ENCODE assay signal across 14 mouse cellular contexts in genomic region chr2:166147930-166148651, GRCm38 (mm10). TPM values are rescaled to one million over a fixed set of nuclear protein-coding genes. Genes with fewer than 3 reads are reported as not detected.
DNase-seq lines count a peak whose midpoint lies in the region; ATAC-seq and TF ChIP-seq lines count a peak whose summit lies in the region.
"Had no signal": no experiment of that assay in that cellular context is flagged by ENCODE, and none has a peak within 500 bp of the region (broad histone marks: within the 10 kb centered on the region; RNA-seq: fewer than 3 reads in every experiment).

No protein-coding gene starts in this region.

- no peak overlapping the region for H3K9ac ChIP-seq in heart, embryonic 12.5 days
- no peak overlapping the region for H3K9ac ChIP-seq in embryonic facial prominence, embryonic 12.5 days
- no peak overlapping the region for H3K9ac ChIP-seq in limb, embryonic 12.5 days (replicated peaks)
- H3K9ac ChIP-seq: hindbrain, embryonic 14.5 days; liver, embryonic 12.5 days; midbrain, embryonic 15.5 days; neural tube, embryonic 12.5 days had no signal

- peaks cover 99% of the 10 kb centered on the region for H3K4me1 ChIP-seq in heart, embryonic 12.5 days (replicated peaks)
- peaks cover 3% of the 10 kb centered on the region for H3K4me1 ChIP-seq in lung, adult 2 months (ENCODE audit: control insufficient read depth, insufficient read depth, low read length)
- peaks cover 97% of the 10 kb centered on the region for H3K4me1 ChIP-seq in embryonic facial prominence, embryonic 12.5 days
- H3K4me1 ChIP-seq in limb, embryonic 12.5 days (replicated peaks), result peaks cover 100% of the 10 kb centered on the region

- no peak for DNase-seq in heart, adult 9 months (ENCODE audit: low spot score in 2 of 2)
- peak; percentile 30 for DNase-seq in lung, adult 2 months
- no peak for DNase-seq in lung, postnatal 14 days
- DNase-seq in spleen, adult 18-20 months, result no peak
- DNase-seq in kidney, postnatal 14 days, result no peak
- DNase-seq: cerebellum, adult 18-20 months; lung, postnatal 36 days had no signal

- H3K27ac ChIP-seq in heart, embryonic 12.5 days (ENCODE audit: poor library complexity, severe bottlenecking), result 0 out of 2 replicates have a peak overlapping the region, but pooled peaks have one; percentile 59
- H3K27ac ChIP-seq in embryonic facial prominence, embryonic 12.5 days, result peak overlapping the region; percentile 90
- peak overlapping the region; percentile 91 for H3K27ac ChIP-seq in limb, embryonic 12.5 days
- H3K27ac ChIP-seq: hindbrain, embryonic 14.5 days; liver, embryonic 12.5 days; midbrain, embryonic 15.5 days; neural tube, embryonic 12.5 days had no signal

- no peaks in the 10 kb centered on the region for H3K36me3 ChIP-seq in heart, embryonic 12.5 days
- peaks cover 15% of the 10 kb centered on the region; the same call in 1 of the 2 replicates for H3K36me3 ChIP-seq in embryonic facial prominence, embryonic 12.5 days
- H3K36me3 ChIP-seq in limb, embryonic 12.5 days, result peaks cover 19% of the 10 kb centered on the region; the same call in 1 of the 2 replicates
- H3K36me3 ChIP-seq: liver, embryonic 12.5 days; midbrain, embryonic 15.5 days had no signal

- WGBS in heart, embryonic 12.5 days, result 72% methylated on average over 10 of the region's 10 CpGs
- 64% methylated on average over 10 of the region's 10 CpGs for WGBS in lung, adult 2 months
- 72% methylated on average over 10 of the region's 10 CpGs for WGBS in embryonic facial prominence, embryonic 12.5 days
- WGBS in limb, embryonic 12.5 days, result 75% methylated on average over 10 of the region's 10 CpGs

- TF ChIP-seq CTCF in lung, adult 2 months (IDR thresholded peaks at IDR 0.05; ENCODE audit: insufficient read depth, low read length), result no peak

- 0 out of 2 replicates have a peak overlapping the region, but pooled peaks have one; percentile 11 for H3K4me2 ChIP-seq in heart, embryonic 12.5 days
- H3K4me2 ChIP-seq in embryonic facial prominence, embryonic 12.5 days (replicated peaks), result no peak overlapping the region
- H3K4me2 ChIP-seq in limb, embryonic 12.5 days, result peak overlapping the region; percentile 37
- H3K4me2 ChIP-seq: hindbrain, embryonic 14.5 days; liver, embryonic 12.5 days; midbrain, embryonic 15.5 days; neural tube, embryonic 12.5 days had no signal

- TF ChIP-seq POLR2A in lung, adult 2 months (IDR thresholded peaks at IDR 0.05; ENCODE audit: borderline replicate concordance, extremely low read depth, low read depth, low read length), result no peak

- no peak for ATAC-seq in heart, embryonic 12.5 days (ENCODE audit: insufficient number of reproducible peaks, low FRiP score)
- ATAC-seq in embryonic facial prominence, embryonic 12.5 days (ENCODE audit: insufficient number of reproducible peaks, insufficient read depth, low FRiP score, low TSS enrichment), result no peak
- no peak for ATAC-seq in limb, embryonic 12.5 days (ENCODE audit: insufficient number of reproducible peaks, insufficient read depth, low FRiP score, low TSS enrichment, low read depth)
- ATAC-seq: liver, embryonic 12.5 days; midbrain, embryonic 15.5 days had no signal

- no peaks in the 10 kb centered on the region for H3K9me3 ChIP-seq in heart, embryonic 12.5 days (replicated peaks)
- no peaks in the 10 kb centered on the region for H3K9me3 ChIP-seq in embryonic facial prominence, embryonic 12.5 days
- no peaks in the 10 kb centered on the region for H3K9me3 ChIP-seq in limb, embryonic 12.5 days
- H3K9me3 ChIP-seq: liver, embryonic 12.5 days; midbrain, embryonic 15.5 days; neural tube, embryonic 12.5 days had no signal

- no peaks in the 10 kb centered on the region for H3K27me3 ChIP-seq in heart, embryonic 12.5 days (replicated peaks)
- H3K27me3 ChIP-seq in embryonic facial prominence, embryonic 12.5 days, result no peaks in the 10 kb centered on the region
- H3K27me3 ChIP-seq in limb, embryonic 12.5 days, result no peaks in the 10 kb centered on the region
- H3K27me3 ChIP-seq: midbrain, embryonic 15.5 days had no signal

- H3K4me3 ChIP-seq in heart, embryonic 12.5 days, result no peak overlapping the region
- no peak overlapping the region for H3K4me3 ChIP-seq in lung, adult 2 months (replicated peaks; ENCODE audit: extremely low read depth, low read depth, low read length)
- H3K4me3 ChIP-seq in embryonic facial prominence, embryonic 12.5 days, result no peak overlapping the region
- H3K4me3 ChIP-seq in limb, embryonic 12.5 days (replicated peaks), result no peak overlapping the region
- H3K4me3 ChIP-seq: liver, embryonic 12.5 days; midbrain, embryonic 15.5 days; neural tube, embryonic 12.5 days had no signal

RNA-seq across cellular contexts. Expression of gene Sulf2, which starts 7.4 kb away (rescaled TPM):
- polyA plus RNA-seq in heart, embryonic 12.5 days (2016; fragmentation: Nextera tagmentation; extraction: Ambion mirVana), result 136 and 137 TPM in 2 replicates
- 37.6 and 44.2 TPM in 2 replicates for polyA plus RNA-seq in lung, adult 2 months (2012; rRNA removed)
- 229 and 238 TPM in 2 replicates for polyA plus RNA-seq in embryonic facial prominence, embryonic 12.5 days (2016; fragmentation: Nextera tagmentation; extraction: Ambion mirVana)
- 176 and 187 TPM in 2 replicates for polyA plus RNA-seq in limb, embryonic 12.5 days (2016; fragmentation: Nextera tagmentation; extraction: Ambion mirVana)
